Mouse (Mus musculus): ENCODE measurements around the gene Lep.
A peak's percentile ranks its signal among the peaks of the same experiment; 100 is the strongest.

The Lep gene

DNA sequence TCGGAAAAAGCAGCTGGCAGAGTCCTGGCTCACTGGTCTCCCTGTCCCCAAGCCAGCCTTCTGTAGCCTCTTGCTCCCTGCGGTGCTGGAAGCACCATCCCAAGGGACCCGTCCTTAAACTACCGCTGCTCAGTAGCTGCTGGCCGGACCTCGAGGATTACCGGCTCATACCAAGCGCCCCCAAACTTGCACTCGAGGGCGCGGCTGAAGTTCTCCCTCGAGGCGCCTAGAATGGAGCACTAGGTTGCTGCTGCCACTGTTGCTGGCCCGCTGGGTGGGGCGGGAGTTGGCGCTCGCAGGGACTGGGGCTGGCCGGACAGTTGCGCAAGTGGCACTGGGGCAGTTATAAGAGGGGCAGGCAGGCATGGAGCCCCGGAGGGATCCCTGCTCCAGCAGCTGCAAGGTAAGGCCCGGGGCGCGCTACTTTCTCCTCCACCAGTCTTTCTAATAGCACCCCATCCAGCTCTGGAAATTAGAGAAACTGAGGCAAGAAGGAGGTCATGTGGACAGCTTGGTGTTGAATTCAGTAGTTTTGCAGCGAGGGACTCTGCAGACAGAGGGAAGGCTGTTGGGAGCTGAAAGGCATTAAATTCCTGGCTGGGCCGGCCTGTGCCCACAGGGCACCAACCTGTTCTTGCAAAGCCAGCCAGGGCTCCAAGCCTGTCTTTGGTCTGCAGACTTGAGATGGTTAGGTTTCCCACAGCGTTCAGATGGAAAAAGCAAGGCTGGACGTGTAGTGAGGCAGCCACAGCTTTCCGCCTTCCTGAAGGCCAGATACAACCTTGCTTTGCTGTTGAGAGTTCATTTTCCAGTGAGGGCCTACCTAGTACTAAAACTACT is at the start of gene Lep:
Lep (plus strand) TSS at position 375 of the 840 bp plus-strand sequence.
- DNase-seq, result no peak

DNA sequence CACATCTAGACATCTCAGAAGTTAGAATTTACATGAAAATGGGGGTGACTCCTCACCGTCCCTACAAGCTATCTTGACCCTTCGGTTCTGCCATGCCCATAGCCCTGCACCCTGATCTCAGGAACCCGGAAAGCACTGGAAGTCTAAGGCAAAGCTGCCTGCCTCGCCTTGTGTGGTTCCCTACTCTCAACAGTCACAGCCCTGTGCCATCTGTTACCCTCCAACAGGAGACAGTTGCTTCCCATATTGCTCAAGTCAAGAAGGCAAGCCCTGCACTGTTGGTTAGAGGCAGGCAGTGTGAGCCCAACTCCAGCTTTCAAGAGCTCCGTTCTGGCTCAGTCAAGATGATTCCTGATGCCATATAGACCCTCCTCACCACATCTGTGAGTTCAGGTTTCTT is 48.4 kb upstream of the Lep start:
- DNase-seq, result no peak

DNA sequence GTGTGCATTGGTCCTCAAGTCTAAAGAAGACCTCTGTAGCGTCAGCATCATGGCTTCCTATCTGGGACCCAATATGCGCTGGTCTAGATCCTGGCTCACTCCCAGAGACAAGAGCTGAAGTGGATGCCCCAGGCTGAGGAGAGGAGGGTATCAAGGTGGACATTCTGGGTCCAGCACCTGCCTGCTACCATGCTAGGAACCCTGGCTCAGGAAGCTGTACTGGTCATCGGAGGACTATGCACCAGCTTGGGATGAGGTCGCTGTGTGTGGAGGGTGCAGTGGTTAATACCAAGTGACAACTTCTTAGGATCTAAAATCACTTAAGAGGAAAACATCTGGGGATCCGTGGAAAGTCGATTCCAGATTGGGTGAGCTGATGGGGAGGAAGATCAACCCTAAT is 46.8 kb upstream of the Lep start:
- no peak for DNase-seq

DNA sequence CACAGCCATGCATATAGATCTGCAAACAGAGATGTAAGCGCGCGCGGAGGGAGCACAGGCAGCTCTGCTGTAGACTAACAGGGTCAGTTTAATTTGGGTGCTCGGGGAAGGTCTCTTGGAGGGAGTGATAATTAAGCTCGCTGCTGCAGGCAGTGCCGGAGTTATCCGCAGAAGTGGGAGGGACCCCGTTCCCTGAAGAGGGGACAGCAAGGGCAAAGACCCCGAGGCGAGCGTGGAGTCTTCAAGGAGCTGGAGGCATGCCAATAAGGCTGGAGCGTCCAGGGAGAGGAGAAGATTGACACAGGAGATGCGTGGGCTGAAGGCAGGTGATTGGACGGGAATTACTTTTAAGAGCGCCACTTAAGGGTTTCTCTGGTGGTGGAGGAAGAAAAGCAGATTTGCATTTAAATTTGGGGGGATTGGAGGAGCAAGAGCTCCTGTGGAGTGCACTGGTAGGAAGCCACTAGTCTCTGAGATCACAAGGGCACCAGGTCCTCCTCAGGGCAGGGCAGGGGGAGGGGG is 43.1 kb upstream of the Lep start:
- DNase-seq, result no peak

DNA sequence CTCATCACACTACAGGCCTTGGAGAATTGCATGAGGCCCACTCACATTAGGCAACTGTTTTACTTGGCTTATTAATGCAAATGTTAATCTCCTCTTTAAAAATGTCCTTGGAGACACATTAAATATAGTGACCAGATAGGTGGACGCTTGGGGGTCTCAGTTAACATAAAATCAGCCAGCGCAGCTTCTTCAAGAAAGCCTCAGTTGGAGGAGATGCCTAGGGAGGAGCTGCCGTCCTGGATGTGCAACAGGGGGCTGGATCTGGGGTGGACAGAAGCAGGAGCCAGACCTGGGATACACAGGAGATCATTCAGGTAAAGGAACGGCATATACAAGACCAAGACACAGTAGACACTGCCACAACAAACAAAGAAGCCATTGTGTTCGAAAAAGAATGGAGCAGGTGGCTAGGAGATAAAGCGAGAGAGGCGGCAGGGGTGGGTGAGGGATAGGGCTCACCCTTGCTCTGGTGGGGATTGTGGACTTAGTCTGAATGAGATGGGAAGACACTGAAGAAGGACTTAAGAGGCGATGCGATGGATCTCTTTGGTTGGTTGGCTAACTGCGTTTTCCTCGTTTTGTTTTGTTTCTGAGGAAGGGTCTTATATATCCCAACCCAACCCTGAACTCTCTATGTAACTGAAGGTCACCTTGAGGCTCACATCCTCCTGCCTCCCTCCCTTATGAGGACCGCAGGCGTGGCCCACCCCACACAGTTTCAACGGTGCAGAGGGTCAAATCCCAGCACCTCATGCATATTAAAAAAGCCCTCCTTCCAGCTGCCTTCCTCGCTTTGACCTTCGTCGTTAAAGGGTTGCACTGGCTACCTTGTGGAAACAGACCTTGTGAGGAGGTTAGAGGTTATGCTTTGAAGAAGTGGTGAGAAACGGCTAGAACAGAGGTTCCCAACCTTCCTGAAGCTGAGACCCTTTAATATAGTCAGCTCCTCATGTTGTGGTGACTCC is 40.0 kb upstream of the Lep start:
- DNase-seq, result no peak

DNA sequence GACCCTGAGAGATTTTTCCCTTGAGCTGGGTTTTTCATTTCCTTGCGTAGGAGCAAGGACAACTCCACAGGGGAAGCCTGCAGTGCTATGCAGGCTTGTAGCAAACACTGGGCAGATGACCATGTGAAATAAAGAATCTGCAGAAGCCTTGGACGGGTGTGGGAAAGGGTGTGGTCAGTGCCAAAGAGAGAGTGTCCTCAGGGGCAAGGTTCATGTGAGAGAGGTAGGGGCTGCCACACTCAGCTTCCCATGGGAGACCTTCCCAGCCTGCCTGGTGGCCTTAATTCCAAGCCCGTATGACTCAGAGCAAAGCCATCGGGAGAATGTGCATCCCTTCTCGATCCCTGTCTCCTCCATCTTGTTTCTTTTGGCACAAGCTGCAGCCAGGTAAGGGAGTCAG is 39.1 kb upstream of the Lep start:
- no peak for DNase-seq

DNA sequence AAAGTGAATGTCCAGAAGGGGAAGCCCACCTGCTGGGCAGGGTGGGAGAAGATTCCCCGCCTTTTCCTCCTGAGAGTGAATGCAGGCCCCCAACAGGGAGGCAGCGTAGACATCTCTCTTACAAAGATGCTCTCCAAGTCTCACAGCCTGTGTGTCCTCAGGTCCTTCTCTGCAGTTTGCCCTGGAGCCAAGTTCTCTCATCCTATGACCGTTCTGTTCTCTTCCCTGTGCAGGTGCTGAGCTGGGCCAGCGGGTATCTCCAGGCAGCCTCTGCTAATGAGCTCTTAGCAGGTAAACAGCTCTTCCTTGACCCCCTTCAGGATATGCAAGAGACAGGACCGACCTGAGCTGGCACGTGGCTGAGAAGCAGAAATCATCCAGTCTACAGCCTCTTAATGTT is 38.5 kb upstream of the Lep start:
- no peak for DNase-seq

DNA sequence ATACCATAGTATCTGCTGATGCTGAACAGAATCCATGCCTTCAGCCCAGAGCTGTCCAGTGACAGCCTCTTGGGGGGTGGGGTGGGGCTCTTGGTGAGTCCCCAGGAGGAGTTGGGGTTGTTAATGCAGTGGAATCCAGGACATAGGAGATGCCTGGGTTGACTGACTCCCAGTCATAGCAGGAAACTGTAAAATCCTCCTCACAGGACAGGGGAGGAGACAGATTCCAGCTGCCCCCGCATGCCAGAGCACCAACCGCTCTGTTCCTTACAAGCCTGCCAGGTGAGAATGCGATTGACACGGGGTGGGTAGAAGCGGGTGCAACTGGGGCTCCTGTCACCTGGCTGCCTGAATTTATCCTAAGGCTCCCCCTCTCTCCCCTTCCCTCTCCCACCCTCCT is 37.9 kb upstream of the Lep start:
- DNase-seq, result no peak

DNA sequence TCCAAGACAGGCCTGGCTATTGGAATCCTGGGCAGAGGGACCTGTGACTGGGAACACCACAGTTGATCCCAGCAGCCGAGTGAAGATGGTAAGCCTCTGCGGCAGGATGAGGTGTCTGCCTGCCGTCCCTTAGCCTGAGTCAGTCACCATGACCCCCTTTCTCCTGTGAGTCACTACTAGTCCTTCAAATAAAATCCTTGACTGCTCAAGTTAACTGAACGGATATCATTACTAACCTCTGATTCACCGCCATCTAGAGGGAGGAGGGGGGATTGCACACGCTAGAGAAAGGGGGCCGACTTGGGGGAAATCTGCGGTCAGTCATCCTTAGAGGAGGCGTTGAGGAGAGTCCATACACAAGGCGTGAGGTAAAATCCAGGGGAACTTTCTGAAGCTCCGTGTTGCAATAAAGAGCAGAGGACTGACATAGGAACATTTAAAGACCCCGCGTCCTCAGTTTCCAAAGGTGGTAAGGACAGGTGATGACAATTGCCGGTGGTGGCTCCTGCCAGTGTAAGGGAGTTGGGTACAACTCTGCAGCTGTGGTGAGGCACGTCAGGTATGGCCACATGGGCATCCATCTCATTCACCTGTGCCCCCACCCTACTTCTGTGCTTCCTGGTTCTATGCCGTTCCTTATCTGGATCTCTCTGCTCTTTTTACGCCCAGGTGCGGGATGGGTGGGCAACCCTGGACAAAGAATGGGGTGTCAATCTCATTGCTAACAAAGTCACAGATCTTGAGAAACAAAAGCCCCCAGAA is 36.6 kb upstream of the Lep start:
- no peak for DNase-seq

DNA sequence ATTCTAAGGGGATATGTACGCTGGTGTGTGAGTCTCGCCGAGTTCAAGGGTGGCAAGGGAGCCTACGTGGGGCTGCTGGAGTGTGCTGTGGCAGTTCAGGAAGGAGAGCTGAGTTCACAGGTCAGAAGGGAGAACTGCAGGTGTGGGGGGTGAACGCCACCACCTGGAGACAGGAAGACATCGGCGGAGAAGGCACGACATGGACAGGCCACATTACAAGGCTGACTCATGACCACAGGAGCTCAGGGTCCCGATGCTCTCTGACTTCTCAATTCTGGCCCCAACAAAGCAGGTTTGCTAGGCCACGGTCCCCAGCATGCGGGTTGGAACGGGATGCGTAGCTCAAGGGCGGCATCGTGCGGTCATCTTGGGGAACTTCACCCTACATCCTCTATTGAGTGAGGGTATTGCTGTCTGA is 36.0 kb upstream of the Lep start:
- DNase-seq, result no peak

DNA sequence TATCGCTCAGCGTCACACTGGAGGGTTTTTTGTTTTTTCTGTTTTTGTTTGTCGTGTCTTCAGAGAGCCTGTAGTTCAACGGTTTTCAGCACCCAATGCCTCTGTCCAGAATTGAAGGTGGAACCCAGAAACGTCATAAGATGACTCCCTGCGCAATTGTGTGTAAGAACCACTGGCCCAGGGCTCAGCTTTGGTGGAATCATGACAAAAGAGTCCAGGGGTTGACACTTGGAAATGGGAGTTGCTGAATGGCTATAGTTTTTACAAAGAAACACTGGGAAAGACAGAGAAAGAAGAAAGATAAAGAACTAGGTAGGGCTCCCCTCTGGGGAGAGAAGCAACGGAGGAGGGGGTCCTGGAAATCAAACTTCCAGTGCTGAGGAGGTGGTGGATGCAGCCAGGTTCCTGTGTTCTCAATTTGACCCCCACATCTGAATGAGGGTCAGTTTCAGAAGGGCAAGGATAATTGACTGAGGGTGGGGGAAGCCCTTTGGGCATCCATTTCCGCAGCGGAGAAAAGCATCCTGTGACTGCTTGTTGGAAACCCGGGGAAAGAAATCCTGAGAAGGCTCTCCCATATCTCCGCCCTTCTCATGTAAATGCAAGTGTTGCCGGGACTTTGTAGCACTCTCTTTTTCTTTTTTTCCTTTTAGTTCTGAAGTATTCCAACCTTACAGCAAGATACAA is 34.1 kb upstream of the Lep start:
- DNase-seq, result no peak

DNA sequence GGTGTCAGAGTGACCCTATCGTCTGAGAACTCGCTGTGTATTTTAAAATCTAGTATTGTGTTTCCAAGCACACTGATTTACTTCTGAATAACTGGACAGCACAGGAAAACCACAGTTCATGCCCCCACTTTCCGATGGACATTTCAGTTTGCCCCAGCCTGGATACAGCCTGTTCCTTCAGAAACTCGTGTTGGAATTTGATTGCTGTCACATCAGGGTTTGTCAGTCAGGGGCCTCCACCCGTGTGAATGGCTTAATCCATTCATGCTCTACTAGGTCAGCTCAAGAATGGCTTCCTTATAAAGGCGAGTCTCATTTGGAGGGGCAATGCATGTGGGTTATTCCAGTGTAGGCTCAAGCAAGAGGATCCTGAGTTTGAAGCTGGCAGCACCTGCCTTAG is 33.3 kb upstream of the Lep start:
- DNase-seq, result no peak

DNA sequence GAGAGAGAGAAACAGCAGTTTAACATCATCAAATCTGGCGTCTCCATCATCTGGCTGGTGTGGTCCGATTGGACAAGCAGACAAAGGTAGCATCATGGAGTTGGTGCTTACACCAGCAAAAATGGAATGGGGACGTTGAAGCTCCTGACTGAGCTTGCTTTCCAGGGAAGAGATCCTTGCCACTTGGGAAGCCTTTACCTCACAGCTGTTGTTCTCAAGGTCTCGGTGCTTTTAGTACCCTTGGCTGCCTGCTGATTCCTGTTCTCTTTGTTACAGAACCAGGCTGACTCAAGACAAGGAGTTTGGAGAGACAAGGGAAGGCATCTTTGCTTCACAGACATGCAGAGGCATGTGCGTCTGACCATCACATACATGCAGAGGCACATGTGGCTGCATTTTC is 31.9 kb upstream of the Lep start:
- no peak for DNase-seq

DNA sequence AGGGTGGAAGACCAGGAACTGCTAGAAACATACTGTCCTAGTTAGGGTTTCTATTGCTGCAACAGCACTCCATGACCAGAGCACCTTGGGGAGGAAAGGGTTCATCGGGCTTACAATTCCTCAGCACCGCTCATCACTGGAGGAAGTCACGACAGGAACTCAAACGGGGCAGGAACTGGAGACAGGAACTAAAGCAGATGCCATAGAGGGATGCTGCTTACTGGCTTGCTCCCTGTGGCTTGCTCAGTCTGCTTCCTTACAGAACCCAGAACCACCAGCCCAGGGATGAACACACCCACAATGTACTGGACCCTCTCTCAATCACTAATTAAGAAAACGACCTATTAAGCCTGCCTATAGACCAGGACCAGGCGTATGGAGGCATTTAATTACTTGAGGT is 30.5 kb upstream of the Lep start:
- DNase-seq, result no peak

DNA sequence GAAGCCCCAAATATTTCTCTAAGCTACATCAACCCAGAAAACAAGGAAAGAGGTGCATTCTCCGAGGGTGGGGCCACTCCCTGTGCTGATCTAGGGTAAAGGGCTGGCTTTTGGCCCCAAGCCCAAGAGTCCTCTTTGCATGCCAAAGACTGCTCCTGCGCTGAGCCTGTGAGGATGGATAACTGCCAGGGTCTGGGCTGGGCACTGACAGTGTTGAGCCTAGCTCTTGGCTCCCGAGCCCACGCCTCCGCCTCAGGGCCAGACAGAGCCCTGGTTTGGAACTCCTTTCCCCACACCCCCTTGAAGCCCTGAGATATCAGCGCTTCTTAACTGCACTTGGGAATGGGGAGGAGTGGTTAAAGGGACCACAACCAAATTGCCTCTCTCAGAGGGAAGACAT is 28.8 kb upstream of the Lep start:
- DNase-seq, result peak; percentile 40

DNA sequence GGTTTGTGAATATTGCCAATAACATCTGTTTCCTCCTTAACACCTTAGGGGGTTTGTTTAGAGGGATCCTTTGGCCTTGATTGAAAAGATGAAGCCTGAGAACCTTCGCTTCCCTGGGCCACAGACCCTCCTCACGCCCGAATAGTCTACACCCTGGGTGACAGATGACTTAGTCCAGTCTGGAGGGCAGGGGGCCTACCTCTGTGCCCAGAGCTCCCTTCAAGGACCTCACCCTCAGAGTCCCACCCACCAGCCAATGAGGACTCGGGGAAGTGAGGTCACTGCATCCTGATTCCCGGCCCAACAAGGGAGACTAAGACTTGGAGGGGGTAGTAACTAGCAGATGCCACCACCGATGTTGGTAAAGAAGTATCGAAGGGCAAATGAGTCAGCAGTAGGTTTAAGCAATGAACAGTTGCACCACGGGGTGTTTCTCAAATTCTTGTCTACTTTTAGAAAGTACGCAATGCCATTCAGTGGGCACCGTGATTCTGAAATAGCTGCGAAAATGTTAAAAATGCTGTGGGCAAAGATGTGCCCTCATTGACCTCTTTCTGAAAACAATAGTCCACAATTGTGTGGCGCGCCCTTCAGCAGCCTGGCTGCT is 28.2 kb upstream of the Lep start:
- DNase-seq, result no peak

DNA sequence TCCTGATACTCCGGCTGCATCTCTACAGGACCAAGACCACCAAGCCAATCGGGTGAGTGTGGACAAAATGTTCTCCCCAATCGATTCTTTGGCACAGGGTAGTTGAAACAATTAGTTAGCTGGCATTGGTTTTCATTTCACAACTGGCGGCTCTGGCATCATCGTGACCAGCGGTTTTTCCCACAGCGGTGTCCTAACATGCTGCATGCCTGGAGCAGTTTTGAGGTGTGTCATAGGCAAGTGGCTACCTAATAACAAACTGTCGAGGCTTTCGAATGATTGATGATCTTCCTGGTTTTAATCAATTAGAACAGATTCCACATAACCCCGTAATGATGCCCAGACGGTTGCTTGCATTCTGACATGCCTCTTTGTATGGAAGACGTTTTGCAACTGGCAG is 27.6 kb upstream of the Lep start:
- DNase-seq, result no peak

DNA sequence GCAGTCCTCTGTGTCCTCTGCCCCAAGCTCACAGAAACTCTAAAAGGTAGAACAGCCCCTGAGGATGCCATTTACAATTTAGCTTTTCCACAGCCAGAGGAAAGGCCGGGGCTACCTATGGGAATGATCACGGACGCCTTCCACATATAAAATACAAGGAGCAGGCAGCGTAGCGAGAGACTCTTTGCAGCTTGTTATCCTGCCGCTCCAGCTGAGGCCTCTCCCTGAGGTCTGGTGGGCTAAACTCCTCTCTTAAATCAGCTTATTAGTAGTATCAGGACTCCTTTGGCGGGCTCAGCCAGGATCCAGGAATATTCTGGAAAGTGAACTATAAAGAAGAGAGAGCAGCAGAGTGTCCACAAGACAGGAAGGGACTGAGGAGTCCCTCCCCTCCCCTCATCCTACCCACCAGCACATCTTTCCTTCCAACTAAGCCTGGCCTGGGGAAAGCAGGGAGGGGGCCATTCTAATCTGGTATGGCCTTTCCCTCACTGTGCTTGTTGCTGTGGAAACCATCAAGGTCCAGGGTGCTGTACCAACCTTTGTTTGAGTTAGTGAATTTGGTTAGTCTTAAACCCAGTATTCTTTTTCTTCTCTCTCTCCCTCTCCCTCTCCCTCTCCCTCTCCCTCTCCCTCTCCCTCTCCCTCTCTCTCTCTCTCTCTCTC is 25.9 kb upstream of the Lep start:
- DNase-seq, result no peak

DNA sequence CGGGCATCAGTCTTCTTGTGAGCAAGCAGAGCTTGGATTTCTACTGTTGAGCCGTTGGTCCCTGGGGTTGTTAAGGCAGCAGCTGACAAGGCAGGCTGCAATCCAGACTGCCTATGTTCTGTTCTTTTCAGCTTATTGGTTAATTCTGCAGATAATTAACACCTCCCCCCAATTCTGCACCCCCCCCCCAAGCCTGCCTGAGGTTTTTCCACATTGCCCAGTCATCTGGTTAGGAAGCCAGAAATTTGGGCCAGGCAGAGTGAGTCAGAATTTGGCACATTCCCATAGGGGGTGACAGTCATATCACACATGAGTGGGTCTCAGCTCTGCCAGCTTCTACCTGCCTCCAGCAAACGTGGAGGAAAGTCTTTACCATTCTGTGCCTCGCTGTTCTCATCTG is 23.3 kb upstream of the Lep start:
- no peak for DNase-seq

DNA sequence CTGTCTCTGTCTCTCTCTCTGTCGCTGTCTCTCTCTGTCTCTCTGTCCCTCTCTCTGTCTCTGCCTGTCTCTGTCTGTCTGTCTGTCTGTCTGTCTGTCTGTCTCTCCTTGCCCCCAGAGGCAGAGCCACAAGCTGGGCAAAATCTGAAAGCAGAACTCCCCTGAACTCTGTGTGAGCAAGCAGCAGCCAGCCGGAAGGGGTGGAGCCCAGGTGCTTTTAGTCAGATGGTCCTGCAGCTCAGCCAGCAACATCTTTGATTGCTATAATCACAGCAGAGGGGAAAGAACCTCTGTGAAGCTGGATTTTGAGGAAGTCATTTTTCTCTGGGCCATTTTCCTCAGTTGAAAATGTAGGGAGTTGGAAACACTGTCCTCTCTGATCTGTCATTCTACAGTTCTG is 19.8 kb upstream of the Lep start:
- DNase-seq, result no peak

DNA sequence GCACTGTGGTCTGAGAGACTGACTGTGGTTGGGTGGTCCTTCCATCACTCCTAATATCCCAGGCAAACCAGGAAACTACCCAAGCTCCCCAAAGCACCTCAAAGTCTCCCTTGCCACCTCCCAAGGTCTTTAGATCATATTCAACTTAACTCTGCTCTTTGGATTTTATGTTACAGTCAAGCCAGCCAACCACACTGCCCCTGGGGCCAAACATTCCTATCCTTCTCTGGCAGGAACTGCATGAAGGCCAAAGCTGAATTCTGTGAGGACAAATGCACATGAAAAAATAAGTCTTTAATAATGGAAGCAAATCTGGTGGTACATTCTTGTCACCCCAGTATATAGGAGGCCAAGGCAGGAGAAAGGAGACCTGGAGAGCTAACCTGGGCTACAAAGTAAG is 16.0 kb upstream of the Lep start:
- peak; percentile 42 for DNase-seq

All from kidney, adult 11 months (tissue).